Mouse (Mus musculus): ENCODE measurements around the gene Twist2. TPM values are rescaled to one million over a fixed set of nuclear protein-coding genes. Genes with fewer than 3 reads are reported as not detected.

Twist2 gene
- polyA plus RNA-seq, 1 experiment: 0.15 TPM

- no peak for DNase-seq
- Histone ChIP-seq H3K4me3 (replicated peaks; ENCODE audit: insufficient read depth, low read depth, low read length) (no peak overlapping the region), H3K27me3 (ENCODE audit: control insufficient read depth, insufficient read depth, low read length) (no peaks in the 10 kb centered on the region), H3K27ac (ENCODE audit: insufficient read depth, low read length) (no peak overlapping the region), H3K4me1 (ENCODE audit: control insufficient read depth, insufficient read depth, low read length) (no peaks in the 10 kb centered on the region)
- 74% methylated on average over 8 of the region's 8 CpGs for WGBS
- TF ChIP-seq CTCF (IDR thresholded peaks at IDR 0.05; ENCODE audit: borderline replicate concordance, insufficient read depth, low read depth, low read length) (no peak), POLR2A (IDR thresholded peaks at IDR 0.05; ENCODE audit: borderline replicate concordance, insufficient read depth, low read length) (no peak)
Measured at GRCm38 (mm10) chr1:91844681-91845379, 43.6 kb downstream of the Twist2 start.

- 39% methylated on average over 9 of the region's 9 CpGs for WGBS
- Histone ChIP-seq H3K27ac (ENCODE audit: insufficient read depth, low read length) (no peak overlapping the region), H3K4me1 (ENCODE audit: control insufficient read depth, insufficient read depth, low read length) (no peaks in the 10 kb centered on the region), H3K27me3 (ENCODE audit: control insufficient read depth, insufficient read depth, low read length) (no peaks in the 10 kb centered on the region), H3K4me3 (replicated peaks; ENCODE audit: insufficient read depth, low read depth, low read length) (no peak overlapping the region)
- no peak for DNase-seq
- TF ChIP-seq CTCF (IDR thresholded peaks at IDR 0.05; ENCODE audit: borderline replicate concordance, insufficient read depth, low read depth, low read length) (no peak), POLR2A (IDR thresholded peaks at IDR 0.05; ENCODE audit: borderline replicate concordance, insufficient read depth, low read length) (no peak)
Measured at GRCm38 (mm10) chr1:91845380-91845957, 44.2 kb downstream of the Twist2 start.

- WGBS: 41% methylated on average over 7 of the region's 7 CpGs
- Histone ChIP-seq H3K4me3 (replicated peaks; ENCODE audit: insufficient read depth, low read depth, low read length) (no peak overlapping the region), H3K27me3 (ENCODE audit: control insufficient read depth, insufficient read depth, low read length) (no peaks in the 10 kb centered on the region), H3K27ac (ENCODE audit: insufficient read depth, low read length) (no peak overlapping the region), H3K4me1 (ENCODE audit: control insufficient read depth, insufficient read depth, low read length) (no peaks in the 10 kb centered on the region)
- DNase-seq: no peak
- TF ChIP-seq POLR2A (IDR thresholded peaks at IDR 0.05; ENCODE audit: borderline replicate concordance, insufficient read depth, low read length) (no peak), CTCF (IDR thresholded peaks at IDR 0.05; ENCODE audit: borderline replicate concordance, insufficient read depth, low read depth, low read length) (no peak)
Measured at GRCm38 (mm10) chr1:91851300-91851699, 50.0 kb downstream of the Twist2 start.

- no peaks in the 10 kb centered on the region for H3K4me1 ChIP-seq (ENCODE audit: control insufficient read depth, insufficient read depth, low read length)
- TF ChIP-seq CTCF (IDR thresholded peaks at IDR 0.05; ENCODE audit: borderline replicate concordance, insufficient read depth, low read depth, low read length): no peak
- TF ChIP-seq POLR2A (IDR thresholded peaks at IDR 0.05; ENCODE audit: borderline replicate concordance, insufficient read depth, low read length): no peak
- no peaks in the 10 kb centered on the region for H3K27me3 ChIP-seq (ENCODE audit: control insufficient read depth, insufficient read depth, low read length)
- H3K4me3 ChIP-seq (replicated peaks; ENCODE audit: insufficient read depth, low read depth, low read length): no peak overlapping the region
- WGBS: 52% methylated on average over 9 of the region's 9 CpGs
- DNase-seq: no peak
- H3K27ac ChIP-seq (ENCODE audit: insufficient read depth, low read length): no peak overlapping the region
Measured at GRCm38 (mm10) chr1:91856771-91857664, 55.8 kb downstream of the Twist2 start.

- no peak for DNase-seq
- 83% methylated on average over 11 of the region's 11 CpGs for WGBS
- Histone ChIP-seq H3K27me3 (ENCODE audit: control insufficient read depth, insufficient read depth, low read length) (no peaks in the 10 kb centered on the region), H3K27ac (ENCODE audit: insufficient read depth, low read length) (no peak overlapping the region), H3K4me3 (replicated peaks; ENCODE audit: insufficient read depth, low read depth, low read length) (no peak overlapping the region), H3K4me1 (ENCODE audit: control insufficient read depth, insufficient read depth, low read length) (no peaks in the 10 kb centered on the region)
- TF ChIP-seq POLR2A (IDR thresholded peaks at IDR 0.05; ENCODE audit: borderline replicate concordance, insufficient read depth, low read length): no peak
- TF ChIP-seq CTCF (IDR thresholded peaks at IDR 0.05; ENCODE audit: borderline replicate concordance, insufficient read depth, low read depth, low read length): no peak
Measured at GRCm38 (mm10) chr1:91858101-91858790, 57.0 kb downstream of the Twist2 start.

GRCm38 (mm10) chr1:91858901-91859300 is 57.6 kb downstream of the Twist2 start:
- H3K27ac ChIP-seq (ENCODE audit: insufficient read depth, low read length): no peak overlapping the region
- 96% methylated on average over 1 of the region's 1 CpGs for WGBS
- DNase-seq: no peak
- no peaks in the 10 kb centered on the region for H3K4me1 ChIP-seq (ENCODE audit: control insufficient read depth, insufficient read depth, low read length)
- TF ChIP-seq CTCF (IDR thresholded peaks at IDR 0.05; ENCODE audit: borderline replicate concordance, insufficient read depth, low read depth, low read length): no peak
- TF ChIP-seq POLR2A (IDR thresholded peaks at IDR 0.05; ENCODE audit: borderline replicate concordance, insufficient read depth, low read length): no peak
- no peaks in the 10 kb centered on the region for H3K27me3 ChIP-seq (ENCODE audit: control insufficient read depth, insufficient read depth, low read length)
- H3K4me3 ChIP-seq (replicated peaks; ENCODE audit: insufficient read depth, low read depth, low read length): no peak overlapping the region

- H3K4me1 ChIP-seq (ENCODE audit: control insufficient read depth, insufficient read depth, low read length): no peaks in the 10 kb centered on the region
- DNase-seq: no peak
- H3K27ac ChIP-seq (ENCODE audit: insufficient read depth, low read length): no peak overlapping the region
- WGBS: 91% methylated on average over 7 of the region's 7 CpGs
- TF ChIP-seq POLR2A (IDR thresholded peaks at IDR 0.05; ENCODE audit: borderline replicate concordance, insufficient read depth, low read length): no peak
- no peak for TF ChIP-seq CTCF (IDR thresholded peaks at IDR 0.05; ENCODE audit: borderline replicate concordance, insufficient read depth, low read depth, low read length)
- no peak overlapping the region for H3K4me3 ChIP-seq (replicated peaks; ENCODE audit: insufficient read depth, low read depth, low read length)
- H3K27me3 ChIP-seq (ENCODE audit: control insufficient read depth, insufficient read depth, low read length): no peaks in the 10 kb centered on the region
Measured at GRCm38 (mm10) chr1:91861511-91861910, 60.2 kb downstream of the Twist2 start.
